Mouse (Mus musculus) limb, embryonic 12.5 days (tissue): ENCODE data around the gene Pla1a. TPM values are rescaled to one million over a fixed set of nuclear protein-coding genes. Genes with fewer than 3 reads are reported as not detected.

Experiments used
- ATAC-seq: fragments of 200-750 bp; cut with Nextera tagmentation; 2 replicates; pipeline ENCODE4 v1.8.0; 2017; ENCODE audit warnings: low read depth, moderate TSS enrichment; ENCODE audit not compliant: insufficient number of reproducible peaks, insufficient read depth, low FRiP score, low TSS enrichment
- H3K27ac ChIP-seq: fragments of 300-500 bp; sonication (generic); 2 replicates; pipeline ENCODE4 v1.5.1; 2016; ENCODE audit warnings: mild to moderate bottlenecking, moderate library complexity
- H3K27me3 ChIP-seq: fragments of 300-500 bp; sonication (generic); 2 replicates; pipeline ENCODE4 v1.6.1; 2016; ENCODE audit warnings: mild to moderate bottlenecking, moderate library complexity
- H3K36me3 ChIP-seq: fragments of 300-500 bp; sonication (generic); 2 replicates; pipeline ENCODE4 v1.6.1; 2016; ENCODE audit warnings: mild to moderate bottlenecking, moderate library complexity
- H3K4me1 ChIP-seq: fragments of 300-500 bp; sonication (generic); replicated peaks from 2 replicates; pipeline ENCODE4 v1.6.1; 2016
- H3K4me2 ChIP-seq: fragments of 300-500 bp; sonication (generic); 2 replicates; pipeline ENCODE4 v1.6.1; 2016; ENCODE audit warnings: mild to moderate bottlenecking, moderate library complexity
- H3K4me3 ChIP-seq: fragments of 300-500 bp; sonication (generic); replicated peaks from 2 replicates; pipeline ENCODE4 v1.5.1; 2016; ENCODE audit warnings: mild to moderate bottlenecking
- H3K9ac ChIP-seq: fragments of 300-500 bp; sonication (generic); replicated peaks from 2 replicates; pipeline ENCODE4 v1.6.1; 2016; ENCODE audit warnings: mild to moderate bottlenecking, moderate library complexity
- H3K9me3 ChIP-seq: fragments of 300-500 bp; sonication (generic); 2 replicates; pipeline ENCODE4 v1.6.1; 2016; ENCODE audit warnings: mild to moderate bottlenecking, moderate library complexity
- WGBS: fragments of 180-500 bp; shearing (Covaris S2); methylation state at CpG from one replicate; pipeline ENCODE4 v1.1.7; 2016; 5-methylcytosine and 5-hydroxymethylcytosine counted together
- polyA plus RNA-seq: library from polyadenylated mRNA; unstranded; fragments of >200 nt; fragmentation: Nextera tagmentation; extraction: Ambion mirVana; gene quantifications from 2 replicates; pipeline ENCODE4 v1.2.1, GENCODE M21; 2016

The Pla1a gene
- polyA plus RNA-seq, 1 experiment from 2014 or later = 0.10 TPM

GRCm38 (mm10) chr16:38373941-38374340, 59.0 kb downstream of the Pla1a start:
- no peak for ATAC-seq
- no peak overlapping the region for H3K9ac ChIP-seq
- no peaks in the 10 kb centered on the region for H3K27me3 ChIP-seq
- peak overlapping the region; percentile 15; the same call in 1 of the 2 replicates for H3K4me2 ChIP-seq
- peaks cover 17% of the 10 kb centered on the region for H3K4me1 ChIP-seq
- H3K4me3 ChIP-seq = no peak overlapping the region
- H3K27ac ChIP-seq = no peak overlapping the region
- H3K9me3 ChIP-seq = no peaks in the 10 kb centered on the region
- WGBS = 80% methylated on average over 16 of the region's 16 CpGs
- no peaks in the 10 kb centered on the region for H3K36me3 ChIP-seq

DNA sequence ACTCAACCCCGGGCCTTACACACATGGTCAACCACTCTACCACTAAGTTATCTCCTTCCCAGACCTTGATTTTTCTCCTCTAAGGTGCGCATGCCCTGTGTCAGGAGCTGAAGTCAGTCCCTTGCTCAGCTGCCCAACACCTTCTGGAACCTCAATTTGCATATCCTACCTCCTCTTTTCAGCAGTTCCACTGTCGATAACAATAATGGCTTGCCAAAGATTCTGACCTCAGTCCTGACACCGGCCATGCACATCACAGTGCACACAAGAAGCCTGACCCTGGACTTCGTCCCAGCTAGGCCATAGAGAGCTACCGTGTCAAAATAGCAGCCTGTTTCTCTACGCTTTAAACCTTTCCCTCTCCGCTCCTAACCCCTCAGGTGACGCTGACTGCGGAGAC, 59.5 kb downstream of the Pla1a start:
- ATAC-seq = no peak
- Histone ChIP-seq H3K4me2 (no peak overlapping the region), H3K4me3 (no peak overlapping the region), H3K36me3 (no peaks in the 10 kb centered on the region), H3K9ac (no peak overlapping the region), H3K4me1 (peaks cover 18% of the 10 kb centered on the region), H3K27ac (no peak overlapping the region), H3K9me3 (no peaks in the 10 kb centered on the region), H3K27me3 (no peaks in the 10 kb centered on the region)
- 84% methylated on average over 10 of the region's 10 CpGs for WGBS

DNA sequence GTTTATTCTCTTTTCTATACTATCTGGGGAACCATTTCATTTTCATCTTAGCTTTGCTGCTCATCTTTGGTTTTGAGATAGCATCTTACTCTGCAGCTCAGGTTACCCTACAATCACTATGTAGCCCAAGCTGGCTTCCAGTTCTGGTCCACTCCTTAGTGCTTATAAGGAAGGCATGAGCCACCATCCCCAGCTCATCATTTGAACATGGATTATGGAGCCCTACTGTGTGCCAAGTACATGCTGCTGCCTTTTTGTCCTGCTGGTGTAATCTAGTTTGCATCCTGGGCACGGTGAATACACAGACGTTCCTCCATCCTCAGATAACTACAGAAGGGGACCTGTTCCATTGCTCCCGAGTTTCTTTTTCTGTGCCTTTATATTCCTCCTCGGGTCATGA, 60.1 kb downstream of the Pla1a start:
- Histone ChIP-seq H3K9ac (no peak overlapping the region), H3K9me3 (no peaks in the 10 kb centered on the region), H3K4me3 (no peak overlapping the region), H3K27ac (no peak overlapping the region), H3K4me1 (peaks cover 20% of the 10 kb centered on the region), H3K36me3 (no peaks in the 10 kb centered on the region), H3K4me2 (no peak overlapping the region), H3K27me3 (no peaks in the 10 kb centered on the region)
- ATAC-seq = no peak
- WGBS = 91% methylated on average over 4 of the region's 4 CpGs

- H3K4me1 ChIP-seq = peaks cover 17% of the 10 kb centered on the region
- no peak overlapping the region for H3K4me3 ChIP-seq
- ATAC-seq = no peak
- no peaks in the 10 kb centered on the region for H3K9me3 ChIP-seq
- 88% methylated on average over 15 of the region's 15 CpGs for WGBS
- no peak overlapping the region for H3K4me2 ChIP-seq
- H3K27me3 ChIP-seq = no peaks in the 10 kb centered on the region
- no peaks in the 10 kb centered on the region for H3K36me3 ChIP-seq
- H3K9ac ChIP-seq = 0 out of 2 replicates have a peak overlapping the region, but pooled peaks have one; percentile 1
- no peak overlapping the region for H3K27ac ChIP-seq
These were observed 61.1 kb downstream of the Pla1a start for GRCm38 (mm10) chr16:38371705-38372296.

GRCm38 (mm10) chr16:38370633-38371374, 62.1 kb downstream of the Pla1a start:
- ATAC-seq = no peak

GRCm38 (mm10) chr16:38369992-38370484, 62.9 kb downstream of the Pla1a start:
- WGBS = 72% methylated on average over 4 of the region's 4 CpGs
- Histone ChIP-seq H3K27ac (no peak overlapping the region), H3K9me3 (no peaks in the 10 kb centered on the region), H3K36me3 (no peaks in the 10 kb centered on the region), H3K4me2 (no peak overlapping the region), H3K4me3 (no peak overlapping the region), H3K4me1 (peaks cover 10% of the 10 kb centered on the region), H3K9ac (no peak overlapping the region), H3K27me3 (no peaks in the 10 kb centered on the region)
- no peak for ATAC-seq

More at GRCm38 (mm10) chr16:38370633-38371374, 62.1 kb downstream of the Pla1a start:
- no peak overlapping the region for H3K4me3 ChIP-seq
- H3K9ac ChIP-seq = no peak overlapping the region
- WGBS = 80% methylated on average over 8 of the region's 8 CpGs
- no peaks in the 10 kb centered on the region for H3K36me3 ChIP-seq
- peaks cover 10% of the 10 kb centered on the region for H3K4me1 ChIP-seq
- peak overlapping the region; percentile 4; the same call in 1 of the 2 replicates for H3K27ac ChIP-seq
- no peaks in the 10 kb centered on the region for H3K27me3 ChIP-seq
- no peak overlapping the region for H3K4me2 ChIP-seq
- no peaks in the 10 kb centered on the region for H3K9me3 ChIP-seq

DNA sequence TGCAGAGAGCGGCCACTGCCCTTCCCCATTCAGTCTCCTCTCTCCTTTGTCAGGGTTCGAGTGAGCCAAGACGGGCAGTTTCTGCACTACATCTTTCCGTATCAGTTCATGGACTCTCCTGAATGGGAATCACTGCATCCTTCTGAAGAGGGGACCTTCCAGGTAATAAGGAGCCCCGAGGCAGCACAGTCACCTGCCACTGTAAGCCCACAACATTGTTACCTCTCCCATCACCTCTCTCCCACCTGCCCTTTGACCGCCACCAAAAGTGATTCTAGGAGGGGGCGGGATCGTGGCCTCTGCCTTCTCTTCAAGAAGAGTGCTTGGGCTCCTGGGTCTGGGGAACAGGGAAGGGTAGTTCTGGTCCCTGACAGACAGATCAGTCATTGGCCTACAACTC, 63.5 kb downstream of the Pla1a start:
- WGBS = 89% methylated on average over 8 of the region's 8 CpGs

DNA sequence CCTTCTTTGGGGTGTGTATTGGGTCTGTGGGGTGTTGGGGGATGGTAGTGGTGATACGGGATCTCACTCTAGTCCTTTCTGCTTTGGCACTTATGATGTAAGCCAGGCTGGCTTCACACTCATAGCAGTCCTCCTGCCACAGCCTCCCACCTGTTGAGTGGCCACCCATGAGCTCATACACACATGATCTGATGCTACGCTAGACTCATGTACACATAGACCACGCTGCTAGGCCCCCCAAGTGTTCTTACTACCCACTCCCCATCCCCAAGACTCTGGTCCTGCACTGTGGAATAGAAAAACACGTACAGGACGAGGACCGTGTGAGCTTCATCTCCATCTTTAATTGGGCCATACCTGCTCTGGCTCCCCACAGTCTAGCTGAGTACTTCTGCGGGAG, 63.9 kb downstream of the Pla1a start:
- 77% methylated on average over 7 of the region's 7 CpGs for WGBS
- H3K27ac ChIP-seq = no peak overlapping the region
- no peaks in the 10 kb centered on the region for H3K9me3 ChIP-seq
- no peaks in the 10 kb centered on the region for H3K27me3 ChIP-seq
- H3K4me2 ChIP-seq = no peak overlapping the region
- H3K9ac ChIP-seq = no peak overlapping the region
- no peak overlapping the region for H3K4me3 ChIP-seq
- no peaks in the 10 kb centered on the region for H3K36me3 ChIP-seq
- peaks cover 10% of the 10 kb centered on the region for H3K4me1 ChIP-seq
- no peak for ATAC-seq

More for the DNA sequence above, 63.5 kb downstream of the Pla1a start:
- Histone ChIP-seq H3K4me2 (no peak overlapping the region), H3K36me3 (no peaks in the 10 kb centered on the region), H3K9me3 (no peaks in the 10 kb centered on the region), H3K4me3 (no peak overlapping the region), H3K4me1 (peaks cover 10% of the 10 kb centered on the region), H3K9ac (no peak overlapping the region), H3K27me3 (no peaks in the 10 kb centered on the region), H3K27ac (no peak overlapping the region)
- ATAC-seq = no peak

DNA sequence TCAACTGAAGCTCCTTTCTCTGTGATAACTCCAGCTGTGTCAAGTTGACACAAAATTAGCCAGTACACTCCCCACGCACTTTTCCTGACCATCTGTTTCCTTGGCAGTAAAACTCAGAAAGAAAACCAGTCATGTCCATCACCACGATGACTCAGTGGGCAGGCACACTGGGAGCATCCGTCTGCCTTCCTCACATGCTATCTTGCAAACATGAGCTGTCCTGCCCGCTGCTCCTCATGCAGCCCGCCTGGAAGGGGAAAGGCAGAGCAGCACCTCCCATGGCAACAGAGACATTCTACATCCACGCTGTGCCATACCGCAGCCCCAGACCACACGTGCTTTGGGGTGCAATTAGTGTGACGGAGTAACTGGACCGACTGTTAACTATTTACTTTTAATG, 64.6 kb downstream of the Pla1a start:
- Histone ChIP-seq H3K9me3 (no peaks in the 10 kb centered on the region), H3K9ac (no peak overlapping the region), H3K36me3 (no peaks in the 10 kb centered on the region), H3K4me1 (peaks cover 10% of the 10 kb centered on the region), H3K27me3 (no peaks in the 10 kb centered on the region), H3K4me3 (no peak overlapping the region), H3K4me2 (no peak overlapping the region), H3K27ac (no peak overlapping the region)
- no peak for ATAC-seq
- WGBS = 36% methylated on average over 10 of the region's 10 CpGs

DNA sequence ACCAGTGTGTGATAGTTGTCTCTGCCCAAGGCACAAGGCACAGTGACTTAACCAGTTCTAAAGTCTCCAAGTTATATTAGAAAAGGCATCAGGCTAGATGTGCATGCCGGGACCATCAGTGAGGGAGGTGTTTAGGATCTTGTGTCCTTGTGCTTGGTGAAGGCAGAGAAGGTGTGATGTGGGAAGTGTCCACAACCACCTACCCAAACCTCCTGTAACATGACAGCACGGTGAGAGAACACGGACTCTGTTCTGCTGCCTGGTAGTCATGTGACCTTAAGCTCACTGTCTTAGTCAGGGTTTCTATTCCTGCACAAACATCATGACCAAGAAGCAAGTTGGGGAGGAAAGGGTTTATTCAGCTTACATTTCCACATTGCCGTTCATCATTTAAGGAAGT, 66.7 kb downstream of the Pla1a start:
- no peaks in the 10 kb centered on the region for H3K27me3 ChIP-seq
- H3K27ac ChIP-seq = no peak overlapping the region
- H3K4me2 ChIP-seq = no peak overlapping the region
- H3K9ac ChIP-seq = no peak overlapping the region
- ATAC-seq = no peak
- 80% methylated on average over 4 of the region's 4 CpGs for WGBS
- H3K36me3 ChIP-seq = no peaks in the 10 kb centered on the region
- no peaks in the 10 kb centered on the region for H3K9me3 ChIP-seq
- no peak overlapping the region for H3K4me3 ChIP-seq
- peaks cover 20% of the 10 kb centered on the region for H3K4me1 ChIP-seq

DNA sequence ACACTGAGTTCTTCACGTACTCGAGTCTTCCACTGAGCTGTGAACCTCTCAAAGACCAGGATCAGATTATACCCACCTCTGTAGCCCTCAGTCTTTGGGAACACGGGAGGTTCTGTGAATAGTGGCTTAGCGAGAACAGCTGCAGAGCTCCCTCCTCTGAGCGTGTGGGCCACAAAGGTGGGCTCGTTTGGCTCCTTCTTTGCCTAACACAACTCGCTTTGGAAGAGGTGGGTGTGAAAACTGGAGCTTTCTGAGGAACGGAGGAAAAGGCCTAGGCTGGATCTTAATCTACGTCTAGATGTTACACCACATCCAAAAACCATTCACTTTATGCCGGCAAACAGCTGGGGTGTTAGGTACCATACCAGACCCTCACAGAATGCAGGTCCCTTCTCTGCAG, 67.6 kb downstream of the Pla1a start:
- Histone ChIP-seq H3K27me3 (no peaks in the 10 kb centered on the region), H3K36me3 (no peaks in the 10 kb centered on the region), H3K4me2 (no peak overlapping the region), H3K27ac (no peak overlapping the region), H3K9ac (no peak overlapping the region), H3K4me3 (no peak overlapping the region), H3K4me1 (peaks cover 20% of the 10 kb centered on the region), H3K9me3 (no peaks in the 10 kb centered on the region)
- WGBS = 82% methylated on average over 10 of the region's 10 CpGs
- no peak for ATAC-seq
